Mouse (Mus musculus) myocyte (in vitro differentiated cells): ENCODE measurements around the gene Aspn.

Experiments used
- MAX ChIP-seq: IDR thresholded peaks from one replicate; pipeline ENCODE4 v1.6.1; 2011; ENCODE audit warnings: low read depth, mild to moderate bottlenecking, control low read depth
- MYOD1 ChIP-seq, 3 experiments: IDR thresholded peaks; one replicate each; pipeline ENCODE4 v1.6.1; 2011; ENCODE audit warnings: control low read depth in 2 of 3, low read depth in 2 of 3, mild to moderate bottlenecking in 2 of 3, moderate library complexity in 1 of 3; ENCODE audit not compliant: insufficient read length in 2 of 3, control insufficient read depth in 1 of 3
- POLR2A ChIP-seq: IDR thresholded peaks from one replicate; pipeline ENCODE4 v1.6.1; 2011; ENCODE audit warnings: low read depth, mild to moderate bottlenecking, control low read depth, moderate library complexity; ENCODE audit not compliant: insufficient read length
- USF1 ChIP-seq: IDR thresholded peaks from one replicate; pipeline ENCODE4 v1.6.1; 2011; ENCODE audit warnings: low read depth, mild to moderate bottlenecking, control low read depth, moderate library complexity

- no peak for TF ChIP-seq MYOD1 (IDR thresholded peaks at IDR 0.05; ENCODE audit: control insufficient read depth in 1 of 3, insufficient read length in 2 of 3, low read depth in 2 of 3)
- TF ChIP-seq POLR2A = no peak
- no peak for TF ChIP-seq MAX
- TF ChIP-seq USF1 = no peak
These were observed 41.8 kb downstream of the Aspn start for GRCm38 (mm10) chr13:49586062-49586461.
